Mouse (Mus musculus) midbrain, embryonic 10.5 days (tissue): ENCODE measurements at regions not wholly inside any gene's neighbourhood (a gene's known extent, or its start where the extent isn't known, plus 50 kb on each side); places are given as distances from the start of the nearest gene placed in this dataset.
A peak's percentile ranks its signal among the peaks of the same experiment; 100 is the strongest.

Experiments used
- DNase-seq: peaks from one replicate; pipeline ENCODE4 v3.0.0-alpha.2; 2017; ENCODE audit warnings: low spot score
- H3K27ac ChIP-seq: fragments of 300-500 bp; sonication (generic); replicated peaks from 2 replicates; pipeline ENCODE4 v1.5.1; 2016; ENCODE audit warnings: mild to moderate bottlenecking
- H3K27me3 ChIP-seq: fragments of 300-500 bp; sonication (generic); 2 replicates; pipeline ENCODE4 v1.6.1; 2016; ENCODE audit warnings: low read depth, mild to moderate bottlenecking; ENCODE audit not compliant: poor library complexity, severe bottlenecking
- H3K36me3 ChIP-seq: fragments of 300-500 bp; sonication (generic); 2 replicates; pipeline ENCODE4 v1.6.1; 2016; ENCODE audit warnings: mild to moderate bottlenecking, moderate library complexity
- H3K4me1 ChIP-seq: fragments of 300-500 bp; sonication (generic); 2 replicates; pipeline ENCODE4 v1.6.1; 2016
- H3K4me3 ChIP-seq: fragments of 300-500 bp; sonication (generic); 2 replicates; pipeline ENCODE4 v1.5.1; 2016; ENCODE audit warnings: mild to moderate bottlenecking, moderate library complexity
- H3K9me3 ChIP-seq: fragments of 300-500 bp; sonication (generic); replicated peaks from 2 replicates; pipeline ENCODE4 v1.6.1; 2016; ENCODE audit warnings: mild to moderate bottlenecking
- WGBS: fragments of 180-500 bp; shearing (Covaris S2); methylation state at CpG from one replicate; pipeline ENCODE4 v1.1.7; 2016; 5-methylcytosine and 5-hydroxymethylcytosine counted together

DNA sequence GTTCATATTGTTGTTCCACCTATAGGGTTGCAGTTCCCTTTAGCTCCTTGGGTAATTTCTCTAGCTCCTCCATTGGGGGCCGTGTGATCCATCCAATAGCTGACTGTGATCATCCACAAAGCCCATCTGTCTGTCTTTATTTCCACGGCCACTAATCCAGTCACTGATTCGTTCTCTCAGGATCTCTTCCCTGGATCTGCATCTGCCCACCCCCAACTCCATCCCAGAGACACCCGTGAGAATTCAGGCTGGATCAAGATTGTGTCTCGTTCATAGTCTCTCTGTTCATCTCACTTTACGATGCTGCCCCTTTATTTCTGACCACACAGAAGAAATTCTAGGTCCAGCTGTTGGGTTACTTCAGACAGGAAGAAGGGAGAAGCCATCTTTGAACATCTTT lies 96.7 kb downstream of the Avpr1a start:
- Histone ChIP-seq H3K4me3 (no peak overlapping the region), H3K36me3 (no peaks in the 10 kb centered on the region), H3K27me3 (no peaks in the 10 kb centered on the region), H3K4me1 (no peaks in the 10 kb centered on the region), H3K9me3 (no peaks in the 10 kb centered on the region), H3K27ac (no peak overlapping the region)
- DNase-seq, result no peak
- 83% methylated on average over 6 of the region's 6 CpGs for WGBS

DNA sequence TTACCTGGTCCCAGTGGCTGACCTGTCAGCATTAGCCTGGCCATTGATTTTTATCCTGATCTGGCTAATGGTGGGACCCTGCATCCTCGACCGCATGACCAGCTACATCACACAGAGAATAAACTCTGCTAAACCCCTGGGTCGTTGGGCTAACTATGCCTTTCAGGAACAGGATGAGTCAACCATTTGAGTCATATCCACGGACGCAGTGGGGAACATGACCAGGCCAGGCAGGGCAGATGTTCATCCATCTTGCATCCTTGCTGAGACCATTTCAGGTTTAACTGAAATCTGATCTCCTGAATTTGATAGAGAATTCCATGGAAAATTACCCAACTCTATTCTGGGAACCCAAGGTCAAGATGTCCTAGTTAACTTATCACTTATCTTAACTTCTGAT lies 103.3 kb downstream of the Avpr1a start:
- Histone ChIP-seq H3K36me3 (no peaks in the 10 kb centered on the region), H3K4me3 (no peak overlapping the region), H3K27ac (no peak overlapping the region), H3K27me3 (no peaks in the 10 kb centered on the region), H3K9me3 (no peaks in the 10 kb centered on the region), H3K4me1 (no peaks in the 10 kb centered on the region)
- no peak for DNase-seq
- 87% methylated on average over 5 of the region's 5 CpGs for whole genome bisulfite sequencing

DNA sequence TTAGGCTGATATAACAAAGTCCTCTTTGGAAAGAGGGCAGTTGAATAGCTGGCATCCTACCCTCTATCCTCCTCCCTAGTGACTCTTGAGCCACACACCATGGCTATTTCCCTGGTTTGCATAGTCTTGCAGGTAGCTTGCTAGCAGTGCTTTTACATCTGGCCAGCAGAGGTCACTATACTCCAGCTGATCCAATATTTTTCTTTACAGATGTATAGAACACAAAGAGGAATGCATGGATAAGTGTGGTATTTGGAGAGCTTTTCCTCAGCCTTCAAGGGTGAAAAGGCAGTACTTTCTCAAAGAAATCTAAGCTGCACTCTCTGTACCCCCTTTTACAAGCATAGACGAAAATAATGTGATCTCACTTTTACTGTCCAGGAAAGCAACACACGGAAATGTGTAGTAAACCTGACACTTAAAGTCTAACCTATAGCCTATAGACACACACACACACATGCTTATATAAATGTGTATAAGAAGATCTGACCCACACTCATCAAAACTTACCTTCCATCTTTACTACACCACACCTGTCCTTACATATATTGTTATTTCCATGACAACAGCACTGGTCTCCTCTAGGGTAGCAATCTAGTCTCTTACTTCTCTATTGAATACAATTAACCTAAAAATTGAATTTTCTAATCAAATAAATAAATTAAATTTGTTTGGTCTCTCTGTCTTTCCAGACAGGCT lies 105.0 kb downstream of the Avpr1a start:
- Histone ChIP-seq H3K4me3 (no peak overlapping the region), H3K36me3 (no peaks in the 10 kb centered on the region), H3K27ac (no peak overlapping the region), H3K27me3 (no peaks in the 10 kb centered on the region), H3K4me1 (no peaks in the 10 kb centered on the region), H3K9me3 (no peaks in the 10 kb centered on the region)
- 62% methylated on average over 2 of the region's 2 CpGs for WGBS
- peak; percentile 57 for DNase-seq

DNA sequence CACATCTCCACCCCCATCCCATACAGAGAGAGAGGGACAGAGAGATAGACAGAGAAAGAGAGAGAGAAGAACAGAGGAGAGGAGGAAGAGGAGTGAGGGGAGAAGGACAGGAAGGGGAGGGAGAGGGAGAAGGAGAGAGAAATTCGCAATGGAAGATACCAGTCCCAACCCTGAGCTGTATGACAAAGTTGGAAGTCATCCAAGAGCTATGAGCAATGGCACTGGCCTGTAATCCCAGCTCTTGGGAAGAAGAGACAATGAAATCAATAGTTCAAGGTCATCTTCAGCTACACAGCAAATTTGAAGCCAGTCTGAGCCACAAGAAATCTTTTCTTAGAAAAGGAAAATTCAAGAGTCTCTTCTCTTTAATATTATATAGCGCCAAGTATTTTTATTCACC lies 105.6 kb downstream of the Avpr1a start:
- H3K4me1 ChIP-seq, result no peaks in the 10 kb centered on the region
- H3K36me3 ChIP-seq, result no peaks in the 10 kb centered on the region
- H3K27ac ChIP-seq, result no peak overlapping the region
- no peaks in the 10 kb centered on the region for H3K9me3 ChIP-seq
- H3K4me3 ChIP-seq, result no peak overlapping the region
- no peaks in the 10 kb centered on the region for H3K27me3 ChIP-seq
- WGBS, result 83% methylated on average over 2 of the region's 2 CpGs
- no peak for DNase-seq

DNA sequence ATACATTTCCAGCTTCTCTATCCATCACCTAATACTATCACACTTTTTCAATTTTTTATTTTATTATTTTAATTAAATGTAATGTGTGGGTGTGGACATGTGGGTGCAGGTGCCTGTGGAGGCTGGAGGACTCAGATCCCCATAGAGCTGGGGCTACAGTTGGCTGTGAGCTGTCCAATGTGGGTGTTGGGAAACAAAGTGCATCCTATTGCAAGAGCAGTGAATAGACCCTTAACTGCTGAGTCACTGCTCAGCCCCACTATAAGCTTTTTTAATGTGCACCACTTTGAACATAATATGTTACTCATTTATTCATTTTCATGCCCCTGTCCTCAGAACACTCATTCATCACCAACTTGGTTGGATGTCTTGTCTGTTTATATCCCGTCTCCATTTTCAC lies 110.4 kb downstream of the Avpr1a start:
- 93% methylated on average over 1 of the region's 1 CpGs for WGBS

DNA sequence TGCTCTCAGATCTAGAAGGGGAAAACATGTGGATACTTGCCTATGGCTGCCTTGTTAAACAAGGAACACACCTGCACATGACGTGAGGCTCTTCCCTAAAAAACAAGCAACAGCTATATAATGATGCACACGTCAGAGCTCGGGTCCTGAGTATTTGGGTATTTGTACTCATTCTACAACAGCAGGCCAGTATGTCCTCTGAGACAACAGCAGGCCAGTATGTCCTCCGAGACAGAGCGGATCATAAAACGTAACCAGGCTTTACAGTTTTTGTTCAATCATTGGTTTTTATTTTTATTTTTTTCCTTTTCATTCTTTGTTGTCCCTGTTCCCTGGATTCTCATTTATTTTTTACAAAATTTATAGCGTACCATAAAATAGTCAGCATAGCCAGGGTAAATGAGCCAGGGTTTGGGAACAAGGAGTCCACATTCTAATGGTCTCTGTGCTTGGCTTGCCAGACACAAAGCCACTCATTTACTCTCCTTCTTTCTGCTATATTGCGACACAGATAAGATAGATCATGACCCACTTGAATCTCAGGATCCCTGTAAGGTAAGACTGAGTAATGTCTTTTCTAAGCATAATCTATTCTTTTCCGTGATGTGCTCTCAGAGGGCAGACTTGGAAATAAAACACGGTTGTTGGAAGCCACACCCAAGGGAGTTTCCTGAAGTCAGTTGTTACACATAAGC lies 111.8 kb downstream of the Avpr1a start:
- H3K9me3 ChIP-seq, result no peaks in the 10 kb centered on the region
- no peak for DNase-seq
- H3K4me1 ChIP-seq, result peaks cover 6% of the 10 kb centered on the region
- H3K36me3 ChIP-seq, result no peaks in the 10 kb centered on the region
- H3K4me3 ChIP-seq, result no peak overlapping the region
- WGBS, result 90% methylated on average over 10 of the region's 10 CpGs
- H3K27me3 ChIP-seq, result no peaks in the 10 kb centered on the region
- no peak overlapping the region for H3K27ac ChIP-seq

More for the DNA sequence above, 110.4 kb downstream of the Avpr1a start:
- Histone ChIP-seq H3K36me3 (no peaks in the 10 kb centered on the region), H3K4me1 (no peaks in the 10 kb centered on the region), H3K27ac (no peak overlapping the region), H3K9me3 (no peaks in the 10 kb centered on the region), H3K27me3 (no peaks in the 10 kb centered on the region), H3K4me3 (no peak overlapping the region)
- DNase-seq, result no peak

DNA sequence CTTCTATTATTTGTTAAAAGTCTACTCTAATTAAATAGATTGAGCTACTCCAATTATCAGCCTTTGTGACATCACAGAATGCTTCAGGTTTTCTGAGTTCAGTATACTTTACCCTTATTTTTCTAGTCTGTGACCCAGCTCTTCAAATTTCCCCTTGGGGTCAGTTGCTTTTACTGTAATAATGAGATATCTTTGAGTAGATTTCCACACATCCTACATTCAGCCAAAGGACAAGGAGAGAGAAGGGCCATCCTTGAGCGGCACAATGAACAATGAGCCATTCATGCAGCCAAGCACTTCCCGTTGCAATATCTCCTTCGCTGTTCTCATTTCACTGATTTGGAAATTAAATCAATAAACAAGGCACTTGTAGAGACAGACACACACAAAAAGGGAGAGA lies 113.6 kb downstream of the Avpr1a start:
- no peak for DNase-seq
- WGBS, result 83% methylated on average over 3 of the region's 3 CpGs
- H3K27ac ChIP-seq, result no peak overlapping the region
- H3K4me1 ChIP-seq, result peaks cover 6% of the 10 kb centered on the region
- H3K27me3 ChIP-seq, result no peaks in the 10 kb centered on the region
- no peaks in the 10 kb centered on the region for H3K9me3 ChIP-seq
- no peaks in the 10 kb centered on the region for H3K36me3 ChIP-seq
- H3K4me3 ChIP-seq, result no peak overlapping the region

DNA sequence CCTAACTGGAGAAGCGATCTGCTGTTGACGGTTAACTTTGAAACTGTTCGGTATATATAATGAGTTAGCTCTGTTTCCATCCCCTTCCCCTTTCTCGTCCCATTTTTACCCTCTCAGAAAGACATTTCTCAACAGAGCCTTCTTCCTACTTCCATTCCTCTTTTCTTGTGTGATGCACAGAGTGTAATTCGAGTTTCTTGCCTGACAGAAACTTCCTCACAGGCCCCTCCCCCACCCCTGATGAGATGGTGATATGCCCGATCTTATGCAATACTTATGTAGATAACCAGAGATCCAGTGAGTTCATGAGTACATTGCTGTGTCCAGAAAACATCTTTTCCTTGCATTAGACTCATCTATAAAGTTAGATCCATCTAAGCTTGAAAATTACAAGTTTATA lies 114.2 kb downstream of the Avpr1a start:
- Histone ChIP-seq H3K4me1 (peaks cover 6% of the 10 kb centered on the region), H3K9me3 (no peaks in the 10 kb centered on the region), H3K36me3 (no peaks in the 10 kb centered on the region), H3K4me3 (no peak overlapping the region), H3K27ac (no peak overlapping the region), H3K27me3 (no peaks in the 10 kb centered on the region)
- whole genome bisulfite sequencing, result 75% methylated on average over 6 of the region's 6 CpGs
- DNase-seq, result no peak

DNA sequence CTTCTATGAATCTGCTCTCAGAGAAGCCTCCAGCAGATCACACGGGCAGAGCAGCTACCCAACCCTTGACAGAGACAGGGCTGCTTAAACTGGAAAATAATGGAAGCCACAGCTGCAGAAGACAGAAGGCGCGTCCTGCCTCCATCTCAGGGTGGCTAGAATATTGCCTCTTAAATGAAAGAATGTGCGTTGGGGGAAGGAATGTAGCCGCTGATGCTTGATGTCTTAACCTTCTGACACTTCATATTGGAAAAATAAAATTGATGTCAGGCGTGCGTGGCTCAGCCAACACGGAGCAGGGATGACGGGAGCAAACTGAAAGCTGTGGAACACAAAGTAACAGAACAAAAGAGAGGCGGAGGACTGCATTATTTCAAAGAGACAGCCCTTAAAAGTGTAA lies 114.6 kb upstream of the Ppm1h start:
- no peak for DNase-seq
- 63% methylated on average over 10 of the region's 10 CpGs for WGBS
- Histone ChIP-seq H3K27me3 (no peaks in the 10 kb centered on the region), H3K27ac (no peak overlapping the region), H3K36me3 (no peaks in the 10 kb centered on the region), H3K9me3 (no peaks in the 10 kb centered on the region), H3K4me3 (no peak overlapping the region), H3K4me1 (peaks cover 6% of the 10 kb centered on the region)

DNA sequence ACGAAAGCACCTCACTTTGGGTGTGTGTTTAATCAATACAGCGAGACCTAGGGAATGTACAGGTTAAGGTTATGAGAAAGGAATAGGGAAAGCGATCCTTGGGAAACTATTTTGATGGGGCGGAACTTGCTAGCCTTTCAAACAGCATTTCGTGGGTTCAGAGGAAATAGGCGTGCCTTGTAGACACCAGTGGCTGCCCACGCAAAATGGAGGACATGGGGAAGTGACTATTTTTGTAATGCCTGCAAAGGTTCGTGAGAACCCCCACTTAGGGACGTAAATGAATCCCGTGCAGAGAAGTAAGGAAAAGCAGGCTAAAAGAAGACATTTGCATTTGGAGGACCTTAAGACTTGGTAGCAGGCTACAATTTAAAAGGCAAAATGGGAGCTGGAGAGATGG lies 114.1 kb upstream of the Ppm1h start:
- Histone ChIP-seq H3K4me1 (peaks cover 8% of the 10 kb centered on the region), H3K9me3 (no peaks in the 10 kb centered on the region), H3K27ac (no peak overlapping the region), H3K27me3 (no peaks in the 10 kb centered on the region), H3K4me3 (no peak overlapping the region), H3K36me3 (no peaks in the 10 kb centered on the region)
- no peak for DNase-seq
- 90% methylated on average over 10 of the region's 10 CpGs for WGBS

- H3K27ac ChIP-seq, result no peak overlapping the region
- 56% methylated on average over 4 of the region's 4 CpGs for WGBS
- H3K9me3 ChIP-seq, result no peaks in the 10 kb centered on the region
- H3K4me3 ChIP-seq, result no peak overlapping the region
- no peak for DNase-seq
- no peaks in the 10 kb centered on the region for H3K36me3 ChIP-seq
- H3K27me3 ChIP-seq, result no peaks in the 10 kb centered on the region
- peaks cover 26% of the 10 kb centered on the region for H3K4me1 ChIP-seq
Measured at GRCm38 (mm10) chr10:122566601-122567000, 112.0 kb upstream of the Ppm1h start.

DNA sequence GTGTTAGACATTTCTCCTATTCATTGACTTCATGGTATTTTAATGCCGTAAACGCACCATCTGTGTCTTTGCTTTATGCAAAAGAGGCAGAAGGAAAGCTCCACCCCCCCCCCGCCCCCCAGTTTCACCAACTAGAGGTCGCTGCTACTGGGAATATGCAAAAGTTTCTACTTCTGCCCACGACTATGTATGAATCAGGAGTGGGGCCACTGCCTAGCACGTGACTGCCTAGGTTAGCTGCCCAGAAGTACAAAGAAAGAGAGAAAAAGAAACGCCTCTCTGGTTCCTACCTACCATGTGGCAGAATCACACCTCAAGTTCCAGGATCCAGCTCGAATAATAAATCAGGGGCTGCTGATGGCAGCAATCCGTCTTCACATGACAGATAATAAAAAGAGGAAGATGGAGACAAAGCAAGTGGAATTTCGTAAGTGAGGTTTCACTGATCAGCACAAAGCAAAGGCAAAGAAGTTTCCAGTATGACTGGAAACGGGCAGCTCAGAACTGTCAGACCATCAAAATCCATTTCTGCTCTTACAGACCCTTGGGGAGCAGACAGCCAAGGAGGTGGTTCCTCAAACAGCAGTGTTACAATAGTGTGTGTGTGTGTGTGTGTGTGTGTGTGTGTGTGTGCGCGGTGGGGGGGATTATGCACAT lies 108.9 kb upstream of the Ppm1h start:
- Histone ChIP-seq H3K27ac (no peak overlapping the region), H3K36me3 (no peaks in the 10 kb centered on the region), H3K4me3 (no peak overlapping the region), H3K9me3 (no peaks in the 10 kb centered on the region), H3K27me3 (no peaks in the 10 kb centered on the region), H3K4me1 (peaks cover 19% of the 10 kb centered on the region)
- WGBS, result 87% methylated on average over 13 of the region's 13 CpGs
- DNase-seq, result no peak

- no peak overlapping the region for H3K4me3 ChIP-seq
- H3K9me3 ChIP-seq, result no peaks in the 10 kb centered on the region
- 27% methylated on average over 13 of the region's 13 CpGs for WGBS
- DNase-seq, result peak; percentile 23
- no peak overlapping the region; the same call in 1 of the 2 replicates for H3K27ac ChIP-seq
- no peaks in the 10 kb centered on the region for H3K36me3 ChIP-seq
- H3K4me1 ChIP-seq, result peaks cover 19% of the 10 kb centered on the region
- H3K27me3 ChIP-seq, result no peaks in the 10 kb centered on the region
Measured at GRCm38 (mm10) chr10:122570909-122571551, 107.5 kb upstream of the Ppm1h start.
